In the genomic region with DNA sequence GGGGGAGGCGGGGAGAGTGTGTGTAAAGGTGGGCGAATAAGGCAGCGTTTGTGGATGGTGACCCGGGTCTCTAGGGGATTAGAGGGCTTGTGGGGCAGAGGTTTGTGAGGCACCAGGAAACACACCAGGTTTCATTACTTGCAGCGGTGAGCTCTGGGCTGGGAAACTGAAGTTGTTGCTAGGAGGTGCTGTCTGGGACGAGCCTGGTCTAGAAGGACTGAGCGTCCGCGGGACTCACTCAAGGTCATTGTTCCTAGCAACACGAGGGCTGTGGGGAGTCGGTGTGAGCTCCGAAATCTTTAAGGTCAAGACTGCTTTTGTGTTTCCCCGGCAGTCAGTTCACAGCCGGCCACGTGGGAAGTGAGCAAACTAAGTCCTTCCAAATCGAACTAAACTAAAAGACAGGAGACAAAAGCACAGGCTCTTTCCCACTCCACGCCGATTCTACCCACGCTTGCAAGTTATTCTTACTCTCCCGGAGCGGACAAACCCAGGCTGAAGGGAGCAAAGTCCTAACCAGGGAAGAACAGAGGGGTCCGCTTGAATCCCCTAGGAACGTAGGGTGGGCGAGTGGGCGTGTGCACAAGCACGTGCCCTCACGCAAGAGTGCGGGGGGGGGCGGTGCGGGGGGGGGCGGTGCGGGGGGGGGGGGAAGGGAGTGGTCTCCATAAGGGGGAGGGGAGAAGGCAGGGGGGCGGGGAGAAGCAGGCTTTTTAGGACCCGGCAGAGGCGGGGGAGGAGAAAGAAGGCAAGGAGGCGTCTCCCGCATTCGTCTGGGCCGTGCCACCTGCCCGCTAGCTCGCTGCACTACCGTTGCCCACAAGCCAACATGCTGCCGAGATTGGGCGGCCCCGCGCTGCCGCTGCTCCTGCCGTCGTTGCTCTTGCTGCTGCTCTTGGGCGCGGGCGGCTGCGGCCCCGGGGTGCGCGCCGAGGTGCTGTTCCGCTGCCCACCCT, we compare ENCODE assay signal across 7 mouse cellular contexts. TPM values are rescaled to one million over a fixed set of nuclear protein-coding genes. Genes with fewer than 3 reads are reported as not detected.
DNase-seq lines count a peak whose midpoint lies in the region; ATAC-seq and TF ChIP-seq lines count a peak whose summit lies in the region.

A gene (plus strand): TSS at position 753 of the 956 bp plus-strand sequence.

- H3K4me3 ChIP-seq in CH12.LX (replicated peaks in 1 of 3; ENCODE audit: low read depth in 2 of 3, low read length in 2 of 3, poor library complexity in 1 of 3), result peak within 1 kb of the TSS; percentile 75 to 98 (median 77)
- peak within 1 kb of the TSS; percentile 80 for H3K4me3 ChIP-seq in embryonic facial prominence, embryonic 13.5 days
- peak within 1 kb of the TSS; percentile 69 for H3K4me3 ChIP-seq in intestine, embryonic 15.5 days (replicated peaks)
- peak within 1 kb of the TSS; percentile 72 for H3K4me3 ChIP-seq in midbrain, postnatal 0 days (ENCODE audit: low read depth, low read length)

- peak; percentile 70 for ATAC-seq in embryonic facial prominence, embryonic 13.5 days (ENCODE audit: insufficient number of reproducible peaks, insufficient read depth, low FRiP score, low TSS enrichment, low read depth)
- ATAC-seq in intestine, embryonic 15.5 days, result peak; percentile 75
- ATAC-seq in midbrain, postnatal 0 days (ENCODE audit: low FRiP score), result peak; percentile 79

- peak; percentile 81 for TF ChIP-seq POLR2A in CH12.LX (IDR thresholded peaks at IDR 0.05; ENCODE audit: low read depth, low read length)

- in situ Hi-C loops in CH12.LX (cut with MboI; ENCODE audit: low pct_ligation_motif_present, low pct_unique_long_range_greater_than_20kb, low sequenced_read_pairs), result no loop called here

- peak; percentile 87 for TF ChIP-seq EP300 in CH12.LX (IDR thresholded peaks at IDR 0.05; ENCODE audit: low read length)

- H3K27ac ChIP-seq in CH12.LX (ENCODE audit: insufficient read depth, low read depth), result peak within 1 kb of the TSS; percentile 95
- H3K27ac ChIP-seq in embryonic facial prominence, embryonic 13.5 days, result peak within 1 kb of the TSS; percentile 84
- H3K27ac ChIP-seq in intestine, embryonic 15.5 days, result peak within 1 kb of the TSS; percentile 27; the same call in 1 of the 2 replicates
- peak within 1 kb of the TSS; percentile 47 for H3K27ac ChIP-seq in midbrain, postnatal 0 days (ENCODE audit: low read depth, low read length)

- peaks cover 5 to 37% of the 10 kb centered on the region in 2 experiments for H3K4me1 ChIP-seq in CH12.LX (ENCODE audit: control insufficient read depth in 1 of 2, insufficient read depth in 2 of 2)
- H3K4me1 ChIP-seq in embryonic facial prominence, embryonic 13.5 days, result peaks cover 38% of the 10 kb centered on the region
- H3K4me1 ChIP-seq in intestine, embryonic 15.5 days (replicated peaks), result peaks cover 31% of the 10 kb centered on the region; the same call in 1 of the 2 replicates
- peaks cover 12% of the 10 kb centered on the region; the same call in 1 of the 2 replicates for H3K4me1 ChIP-seq in midbrain, postnatal 0 days (ENCODE audit: insufficient read depth, low read length)

- TF ChIP-seq RAD21 in CH12.LX (IDR thresholded peaks at IDR 0.05; ENCODE audit: low read depth, low read length), result peak; percentile 16

- intact Hi-C loops in left cerebral cortex, postnatal 4 days (cut with DNase I), result no loop called here

- DNase-seq in CH12.LX (ENCODE audit: extremely low read depth) (peak; percentile 94), MN1 (ENCODE audit: low spot score) (peak; percentile 13)
- peak; percentile 72 for DNase-seq in left cerebral cortex, postnatal 4 days
- peak; percentile 77 for DNase-seq in midbrain, postnatal 0 days (ENCODE audit: low spot score)
- peak; percentile 50 for DNase-seq in urinary bladder, postnatal 25 days (ENCODE audit: low spot score)

- peaks cover 15% of the 10 kb centered on the region for H3K27me3 ChIP-seq in CH12.LX (replicated peaks)
- H3K27me3 ChIP-seq in embryonic facial prominence, embryonic 13.5 days, result peaks cover 3% of the 10 kb centered on the region; the same call in 1 of the 2 replicates
- H3K27me3 ChIP-seq in intestine, embryonic 15.5 days (replicated peaks), result peaks cover 7% of the 10 kb centered on the region; the same call in 1 of the 2 replicates
- no peaks in the 10 kb centered on the region for H3K27me3 ChIP-seq in midbrain, postnatal 0 days (ENCODE audit: insufficient read depth, low read length)

- H3K36me3 ChIP-seq in CH12.LX (replicated peaks in 1 of 2; ENCODE audit: control insufficient read depth in 1 of 2, insufficient read depth in 1 of 2, low read length in 1 of 2), result no peaks in the 10 kb centered on the region
- H3K36me3 ChIP-seq in embryonic facial prominence, embryonic 13.5 days, result no peaks in the 10 kb centered on the region
- no peaks in the 10 kb centered on the region for H3K36me3 ChIP-seq in intestine, embryonic 15.5 days
- no peaks in the 10 kb centered on the region for H3K36me3 ChIP-seq in midbrain, postnatal 0 days (ENCODE audit: insufficient read depth, low read length)

- H3K4me2 ChIP-seq in CH12.LX (ENCODE audit: insufficient read depth, low read depth, poor library complexity, severe bottlenecking), result peak within 1 kb of the TSS; percentile 92
- peak within 1 kb of the TSS; percentile 98 for H3K4me2 ChIP-seq in embryonic facial prominence, embryonic 13.5 days
- peak within 1 kb of the TSS; percentile 100 for H3K4me2 ChIP-seq in intestine, embryonic 15.5 days (replicated peaks)
- peak within 1 kb of the TSS; percentile 96 for H3K4me2 ChIP-seq in midbrain, postnatal 0 days (ENCODE audit: low read depth, low read length, poor library complexity, severe bottlenecking)

- no peak for TF ChIP-seq CTCF in CH12.LX (conservative IDR thresholded peaks at IDR 0.05 in 1 of 2, IDR thresholded peaks at IDR 0.05 in 1 of 2; ENCODE audit: low read depth in 2 of 2, low read length in 2 of 2)
- no peak for TF ChIP-seq CTCF in midbrain, postnatal 0 days (IDR thresholded peaks at IDR 0.05)

- dilution Hi-C loops in CH12.LX (cut with MboI; ENCODE audit: extremely low pct_ligation_motif_present, extremely low pct_unique_long_range_greater_than_20kb, low sequenced_read_pairs), result no loop called here

- H3K79me2 ChIP-seq in CH12.LX (replicated peaks; ENCODE audit: control insufficient read depth, extremely low read depth, insufficient read depth, poor library complexity, severe bottlenecking), result peaks cover 28% of the 10 kb centered on the region

- WGBS in embryonic facial prominence, embryonic 13.5 days, result 1% methylated on average over 52 of the region's 58 CpGs
- WGBS in intestine, embryonic 15.5 days, result 2% methylated on average over 48 of the region's 58 CpGs
- 2% methylated on average over 47 of the region's 58 CpGs for WGBS in midbrain, postnatal 0 days

- H3K9me3 ChIP-seq in CH12.LX (replicated peaks; ENCODE audit: low read length), result no peaks in the 10 kb centered on the region
- no peaks in the 10 kb centered on the region for H3K9me3 ChIP-seq in embryonic facial prominence, embryonic 13.5 days
- no peaks in the 10 kb centered on the region for H3K9me3 ChIP-seq in intestine, embryonic 15.5 days
- no peaks in the 10 kb centered on the region for H3K9me3 ChIP-seq in midbrain, postnatal 0 days (ENCODE audit: low read length)

- H3K9ac ChIP-seq in CH12.LX (ENCODE audit: insufficient read depth, low read depth), result peak within 1 kb of the TSS; percentile 92
- H3K9ac ChIP-seq in embryonic facial prominence, embryonic 13.5 days, result peak within 1 kb of the TSS; percentile 86
- peak within 1 kb of the TSS; percentile 58 for H3K9ac ChIP-seq in intestine, embryonic 15.5 days
- H3K9ac ChIP-seq in midbrain, postnatal 0 days (replicated peaks; ENCODE audit: low read length, poor library complexity, severe bottlenecking), result peak within 1 kb of the TSS; percentile 74

TF ChIP-seq in CH12.LX, 34 proteins besides CTCF, POLR2A, EP300 and RAD21 (continues in another document):
- TF ChIP-seq MAX (IDR thresholded peaks at IDR 0.05; ENCODE audit: low read length) (peak; percentile 86), JUN (IDR thresholded peaks at IDR 0.05; ENCODE audit: insufficient read depth, low read depth, low read length) (no peak), NRF1 (IDR thresholded peaks at IDR 0.05; ENCODE audit: low read depth, low read length) (0 out of 2 replicates have a peak, but pooled peaks have one; percentile 28), IRF4 (IDR thresholded peaks at IDR 0.05; ENCODE audit: low read depth, low read length) (peak; percentile 93), POLR2AphosphoS2 (IDR thresholded peaks at IDR 0.05; ENCODE audit: low read depth, low read length) (peak; percentile 79), BHLHE40 (IDR thresholded peaks at IDR 0.05; ENCODE audit: low read depth, low read length) (peak; percentile 91), USF2 (conservative IDR thresholded peaks at IDR 0.05; ENCODE audit: low read depth, low read length) (no peak), ZNF384 (IDR thresholded peaks at IDR 0.05; ENCODE audit: low read depth, low read length) (peak; percentile 59; the same call in 1 of the 2 replicates), ZKSCAN1 (IDR thresholded peaks at IDR 0.05; ENCODE audit: borderline replicate concordance, low read depth, low read length) (no peak), CHD1 (IDR thresholded peaks at IDR 0.05; ENCODE audit: low read depth, low read length) (peak; percentile 81; the same call in 1 of the 2 replicates), CHD2 (IDR thresholded peaks at IDR 0.05; ENCODE audit: low read length) (peak; percentile 78), USF1 (IDR thresholded peaks at IDR 0.05; ENCODE audit: low read depth, low read length) (0 out of 2 replicates have a peak, but pooled peaks have one; percentile 1), KAT2A (IDR thresholded peaks at IDR 0.05; ENCODE audit: insufficient replicate concordance, low read length) (peak; percentile 73; the same call in 1 of the 2 replicates), UBTF (IDR thresholded peaks at IDR 0.05; ENCODE audit: low read depth, low read length) (peak; percentile 70), MAFK (IDR thresholded peaks at IDR 0.05; ENCODE audit: insufficient replicate concordance, low read length) (peak; percentile 69), ELF1 (IDR thresholded peaks at IDR 0.05; ENCODE audit: low read depth, low read length) (peak; percentile 68), MYC (IDR thresholded peaks at IDR 0.05; ENCODE audit: low read depth, low read length) (peak; percentile 90), MXI1 (IDR thresholded peaks at IDR 0.05; ENCODE audit: low read depth, low read length) (peak; percentile 94), PAX5 (IDR thresholded peaks at IDR 0.05; ENCODE audit: low read length) (no peak)

RNA-seq across cellular contexts. Expression of the gene that starts here (rescaled TPM):
- total RNA-seq in CH12.LX (2012; rRNA removed) (386 and 662 TPM in 2 replicates), CH12.LX (2014; rRNA removed) (264 and 294 TPM in 2 replicates)
- polyA plus RNA-seq in CH12.LX (2012; ENCODE audit: insufficient read length, low read depth), result 350 and 355 TPM in 2 replicates
- 469 and 555 TPM in 2 replicates for polyA plus RNA-seq in embryonic facial prominence, embryonic 13.5 days (2015; fragmentation: Nextera tagmentation; extraction: Ambion mirVana)
- polyA plus RNA-seq in intestine, embryonic 15.5 days (2015; fragmentation: Nextera tagmentation; extraction: Ambion mirVana), result 147 and 148 TPM in 2 replicates
- 100 to 1,000 TPM; 157 to 158 TPM for total RNA-seq in left cerebral cortex, postnatal 4 days (2021)
- total RNA-seq in midbrain, postnatal 0 days (2014; rRNA removed), result 432 and 450 TPM in 2 replicates
- polyA plus RNA-seq in midbrain, postnatal 0 days (2015; fragmentation: Nextera tagmentation; extraction: Ambion mirVana), result 272 and 323 TPM in 2 replicates

Comparison
In these comparisons a context has a peak if more than half of its experiments do, and no peak if none do; other contexts are left out.
1. Peak in every context shown above with its lines: DNase-seq, ATAC-seq, H3K4me3 ChIP-seq and H3K27ac ChIP-seq.
2. DNase-seq: peak in every context shown above with its lines; median percentile 94 in CH12.LX; 77 in midbrain, postnatal 0 days; 72 in left cerebral cortex, postnatal 4 days; 50 in urinary bladder, postnatal 25 days; 13 in MN1.
3. H3K27ac ChIP-seq: peak in every context shown above with its lines; median percentile 95 in CH12.LX; 84 in embryonic facial prominence, embryonic 13.5 days; 47 in midbrain, postnatal 0 days; 27 in intestine, embryonic 15.5 days.